Mouse (Mus musculus) MEL (cell line): ENCODE results near the gene Nrip3.

ENCODE experiments used
- CTCF ChIP-seq, 3 experiments: IDR thresholded peaks in 2 of 3; conservative IDR thresholded peaks in 1 of 3; 2 replicates each; pipeline ENCODE4 v1.5.1; 2011 to 2012; ENCODE audit warnings: low read length in 3 of 3, low read depth in 2 of 3, mild to moderate bottlenecking in 2 of 3, improper control_type of control experiment in 1 of 3, inconsistent platforms in 1 of 3, mixed read lengths in 1 of 3, moderate library complexity in 1 of 3; ENCODE audit not compliant: control insufficient read depth in 1 of 3, insufficient read depth in 1 of 3, poor library complexity in 1 of 3, severe bottlenecking in 1 of 3
- EP300 ChIP-seq, 2 experiments: IDR thresholded peaks; 2 replicates each; pipeline ENCODE4 v1.6.1; 2011; ENCODE audit warnings: improper control_type of control experiment in 2 of 2, low read length in 2 of 2, low read depth in 1 of 2, mild to moderate bottlenecking in 1 of 2
- GATA1 ChIP-seq: IDR thresholded peaks from 2 replicates; pipeline ENCODE4 v1.6.1; 2011; ENCODE audit warnings: low read depth, low read length, improper control_type of control experiment
- MAX ChIP-seq: IDR thresholded peaks from 2 replicates; pipeline ENCODE4 v1.6.1; 2011; ENCODE audit warnings: low read length, improper control_type of control experiment
- MAZ ChIP-seq: IDR thresholded peaks from 2 replicates; pipeline ENCODE4 v1.6.1; 2012; ENCODE audit warnings: low read depth, mild to moderate bottlenecking, inconsistent platforms, low read length, improper control_type of control experiment
- MYC ChIP-seq: IDR thresholded peaks from 2 replicates; pipeline ENCODE4 v1.6.1; 2011; ENCODE audit warnings: low read depth, mild to moderate bottlenecking, low read length, improper control_type of control experiment, moderate library complexity
- POLR2A ChIP-seq, 2 experiments: IDR thresholded peaks; 2 replicates each; pipeline ENCODE4 v1.6.1; 2011 to 2012; ENCODE audit warnings: low read length in 2 of 2, mild to moderate bottlenecking in 2 of 2, control low read depth in 1 of 2, improper control_type of control experiment in 1 of 2, low read depth in 1 of 2, moderate library complexity in 1 of 2; ENCODE audit not compliant: control insufficient read depth in 1 of 2, insufficient read depth in 1 of 2, poor library complexity in 1 of 2
- RCOR1 ChIP-seq: IDR thresholded peaks from 2 replicates; pipeline ENCODE4 v1.6.1; 2012; ENCODE audit warnings: low read depth, mild to moderate bottlenecking, inconsistent platforms, low read length, improper control_type of control experiment
- TAL1 ChIP-seq: IDR thresholded peaks from 2 replicates; pipeline ENCODE4 v1.6.1; 2012; ENCODE audit warnings: mild to moderate bottlenecking, inconsistent platforms, low read length, moderate library complexity, mixed read lengths
- TCF12 ChIP-seq: IDR thresholded peaks from 2 replicates; pipeline ENCODE4 v1.6.1; 2014; ENCODE audit warnings: low read depth, mild to moderate bottlenecking, inconsistent platforms, low read length, improper control_type of control experiment, moderate library complexity
- UBTF ChIP-seq: IDR thresholded peaks from 2 replicates; pipeline ENCODE4 v1.6.1; 2012; ENCODE audit warnings: low read depth, mild to moderate bottlenecking, inconsistent platforms, low read length, improper control_type of control experiment, moderate library complexity, borderline replicate concordance; ENCODE audit not compliant: insufficient read depth
- ZC3H11A ChIP-seq: IDR thresholded peaks from 2 replicates; pipeline ENCODE4 v1.6.1; 2012; ENCODE audit warnings: low read depth, mild to moderate bottlenecking, inconsistent platforms, low read length, improper control_type of control experiment
- ZKSCAN1 ChIP-seq: IDR thresholded peaks from 2 replicates; pipeline ENCODE4 v1.6.1; 2012; ENCODE audit warnings: low read depth, mild to moderate bottlenecking, inconsistent platforms, low read length, improper control_type of control experiment, moderate library complexity

DNA sequence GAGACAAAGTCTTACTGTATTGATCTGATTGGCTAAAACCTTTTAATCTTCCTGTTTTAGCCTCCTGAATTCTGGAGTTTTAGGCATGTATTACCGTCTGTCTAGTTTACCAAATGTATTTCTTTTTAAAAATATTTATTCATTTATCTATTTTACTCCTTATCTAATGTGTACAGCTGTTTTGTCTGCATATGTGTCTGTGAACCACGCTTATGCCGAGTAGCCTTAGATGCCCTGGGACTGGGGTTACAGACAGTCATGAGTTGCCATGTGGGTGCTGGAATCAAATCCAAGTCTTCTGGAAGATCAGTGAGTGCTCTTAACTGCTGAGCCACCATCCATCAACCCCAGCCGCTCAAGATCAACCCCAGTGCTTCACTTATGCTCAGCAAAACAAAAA is 36.8 kb upstream of the Nrip3 start:
- no peak for TF ChIP-seq ZC3H11A
- no peak for TF ChIP-seq CTCF (IDR thresholded peaks at IDR 0.05 in 2 of 3, conservative IDR thresholded peaks at IDR 0.05 in 1 of 3; ENCODE audit: control insufficient read depth in 1 of 3, insufficient read depth in 1 of 3, low read depth in 2 of 3, low read length in 3 of 3, poor library complexity in 1 of 3, severe bottlenecking in 1 of 3)
- no peak for TF ChIP-seq POLR2A (IDR thresholded peaks at IDR 0.05; ENCODE audit: control insufficient read depth in 1 of 2, insufficient read depth in 1 of 2, low read depth in 1 of 2, low read length in 2 of 2, poor library complexity in 1 of 2)
- TF ChIP-seq EP300 (IDR thresholded peaks at IDR 0.05; ENCODE audit: low read depth in 1 of 2, low read length in 2 of 2) = peak in 1 of 2 experiments; percentile 79; a peak in 3 of 4 replicates
- TF ChIP-seq RCOR1 = 0 out of 2 replicates have a peak, but pooled peaks have one; percentile 33
- TF ChIP-seq TAL1 = peak; percentile 71
- peak; percentile 63; the same call in 1 of the 2 replicates for TF ChIP-seq MYC
- no peak; the same call in 1 of the 2 replicates for TF ChIP-seq ZKSCAN1
- no peak for TF ChIP-seq MAZ
- TF ChIP-seq TCF12 = peak; percentile 91
- no peak for TF ChIP-seq UBTF
- peak; percentile 85 for TF ChIP-seq GATA1
- no peak for TF ChIP-seq MAX
